7 mouse cellular contexts compared by ENCODE assay signal in the genomic region with DNA sequence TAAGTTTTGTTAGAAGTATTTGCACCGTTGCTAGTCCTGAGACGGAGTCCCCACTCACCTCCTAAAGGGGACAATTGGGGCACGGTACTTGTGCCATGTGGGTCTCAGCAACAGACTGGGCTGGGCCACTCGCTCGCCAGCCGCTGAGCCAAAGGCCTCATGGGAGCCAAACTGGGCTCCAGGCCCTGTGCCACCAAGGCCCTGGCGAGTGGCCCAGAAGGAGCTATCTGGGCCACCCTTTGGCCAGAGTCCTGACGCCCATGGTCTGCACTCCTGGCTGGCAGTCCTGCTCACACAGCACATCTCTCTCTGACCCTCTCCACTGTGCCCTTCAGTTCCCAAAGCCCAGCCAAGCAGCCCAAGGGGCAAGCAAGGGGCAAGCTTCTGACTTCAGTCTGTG.
DNase-seq lines count a peak whose midpoint lies in the region; ATAC-seq lines count a peak whose summit lies in the region.

No protein-coding gene starts in this region.

- no peak for ATAC-seq in erythroblast, adult 5-6 weeks (replicated peaks; ENCODE audit: low FRiP score, poor library complexity, severe bottlenecking)

- DNase-seq in NIH3T3 (ENCODE audit: low read depth): peak; percentile 36
- peak; percentile 85 for DNase-seq in adrenal gland, postnatal 10 days
- peak; percentile 20 to 60 for DNase-seq in frontal cortex, postnatal 36 days (ENCODE audit: low spot score in 2 of 2)
- peak; percentile 92 for DNase-seq in kidney, adult 9 months
- peak; percentile 31 for DNase-seq in right cerebral cortex, postnatal 25 days
- no peak for DNase-seq in urinary bladder, adult 2 months (ENCODE audit: low spot score)
